Mouse (Mus musculus): ENCODE measurements around the gene Slc26a3. TPM values are rescaled to one million over a fixed set of nuclear protein-coding genes. Genes with fewer than 3 reads are reported as not detected.

Slc26a3 gene
- polyA plus RNA-seq, 1 experiment from 2014 or later, result not detected

GRCm38 (mm10) chr12:31499314-31500131 is 108.9 kb downstream of the Slc26a3 start, which contains the start of gene Cbll1:
TSS of gene Cbll1 (minus strand) at chr12:31499616.
- peaks cover 15% of the 10 kb centered on the region for H3K4me1 ChIP-seq (ENCODE audit: control insufficient read depth, insufficient read depth, low read length)
- ATAC-seq (ENCODE audit: low FRiP score, low TSS enrichment) (peak; percentile 97), DNase-seq (peak; percentile 97)
- no peaks in the 10 kb centered on the region for H3K9me3 ChIP-seq (ENCODE audit: control insufficient read depth, low read length)
- peaks cover under 1% of the 10 kb centered on the region; the same call in 1 of the 2 replicates for H3K36me3 ChIP-seq (ENCODE audit: control insufficient read depth, insufficient read depth, low read length)
- H3K27me3 ChIP-seq (ENCODE audit: control insufficient read depth, insufficient read depth, low read length), result no peaks in the 10 kb centered on the region
- peak within 1 kb of the TSS; percentile 83 for H3K9ac ChIP-seq (replicated peaks; ENCODE audit: low read length)
- H3K4me3 ChIP-seq (replicated peaks; ENCODE audit: low read depth, low read length), result peak within 1 kb of the TSS; percentile 94
- peak within 1 kb of the TSS; percentile 82 for H3K4me2 ChIP-seq (ENCODE audit: low read length)
- peak within 1 kb of the TSS; percentile 96 for H3K27ac ChIP-seq (replicated peaks; ENCODE audit: low read depth, low read length)
- under 1% methylated on average over 68 of the region's 68 CpGs for WGBS

DNA sequence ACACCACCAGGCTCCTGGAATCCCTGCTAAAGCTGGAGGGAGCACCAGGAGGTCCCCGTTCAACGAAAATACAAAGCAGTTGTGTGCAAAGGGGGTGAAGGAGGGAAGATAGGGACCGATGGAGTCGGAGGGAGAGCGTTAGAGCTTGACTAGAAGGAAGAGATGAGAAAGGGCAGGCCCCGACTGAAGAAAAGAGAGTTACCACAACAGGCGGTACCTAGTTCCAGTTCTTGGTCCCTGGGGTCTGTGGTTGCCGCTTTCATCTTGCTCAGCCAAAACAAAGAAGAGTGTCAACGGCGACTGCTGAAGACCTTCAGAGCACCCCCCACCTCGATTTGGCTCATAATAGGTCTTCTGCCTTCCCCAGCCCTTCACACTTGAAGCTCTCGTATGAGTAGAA is 109.5 kb downstream of the Slc26a3 start:
- peak overlapping the region; percentile 83 for H3K9ac ChIP-seq (replicated peaks; ENCODE audit: low read length)
- H3K9me3 ChIP-seq (ENCODE audit: control insufficient read depth, low read length), result no peaks in the 10 kb centered on the region
- peak overlapping the region; percentile 96 for H3K27ac ChIP-seq (replicated peaks; ENCODE audit: low read depth, low read length)
- H3K4me3 ChIP-seq (replicated peaks; ENCODE audit: low read depth, low read length), result peak overlapping the region; percentile 94
- H3K4me1 ChIP-seq (ENCODE audit: control insufficient read depth, insufficient read depth, low read length), result peaks cover 15% of the 10 kb centered on the region
- peak overlapping the region; percentile 82 for H3K4me2 ChIP-seq (ENCODE audit: low read length)
- H3K27me3 ChIP-seq (ENCODE audit: control insufficient read depth, insufficient read depth, low read length), result no peaks in the 10 kb centered on the region
- under 1% methylated on average over 12 of the region's 12 CpGs for WGBS
- ATAC-seq (ENCODE audit: low FRiP score, low TSS enrichment), result peak; percentile 0; the same call in 1 of the 2 replicates
- DNase-seq, result peak; percentile 71
- H3K36me3 ChIP-seq (ENCODE audit: control insufficient read depth, insufficient read depth, low read length), result no peaks in the 10 kb centered on the region

- DNase-seq, result no peak
- no peak overlapping the region for H3K27ac ChIP-seq (replicated peaks; ENCODE audit: low read depth, low read length)
- no peaks in the 10 kb centered on the region for H3K27me3 ChIP-seq (ENCODE audit: control insufficient read depth, insufficient read depth, low read length)
- no peak for ATAC-seq (ENCODE audit: low FRiP score, low TSS enrichment)
- H3K36me3 ChIP-seq (ENCODE audit: control insufficient read depth, insufficient read depth, low read length), result no peaks in the 10 kb centered on the region
- whole genome bisulfite sequencing, result 79% methylated on average over 4 of the region's 4 CpGs
- no peak overlapping the region for H3K4me3 ChIP-seq (replicated peaks; ENCODE audit: low read depth, low read length)
- H3K4me2 ChIP-seq (ENCODE audit: low read length), result no peak overlapping the region
- H3K4me1 ChIP-seq (ENCODE audit: control insufficient read depth, insufficient read depth, low read length), result peaks cover 15% of the 10 kb centered on the region
- no peak overlapping the region for H3K9ac ChIP-seq (replicated peaks; ENCODE audit: low read length)
- no peaks in the 10 kb centered on the region for H3K9me3 ChIP-seq (ENCODE audit: control insufficient read depth, low read length)
Observed at GRCm38 (mm10) chr12:31501266-31501665, 110.6 kb downstream of the Slc26a3 start.

DNA sequence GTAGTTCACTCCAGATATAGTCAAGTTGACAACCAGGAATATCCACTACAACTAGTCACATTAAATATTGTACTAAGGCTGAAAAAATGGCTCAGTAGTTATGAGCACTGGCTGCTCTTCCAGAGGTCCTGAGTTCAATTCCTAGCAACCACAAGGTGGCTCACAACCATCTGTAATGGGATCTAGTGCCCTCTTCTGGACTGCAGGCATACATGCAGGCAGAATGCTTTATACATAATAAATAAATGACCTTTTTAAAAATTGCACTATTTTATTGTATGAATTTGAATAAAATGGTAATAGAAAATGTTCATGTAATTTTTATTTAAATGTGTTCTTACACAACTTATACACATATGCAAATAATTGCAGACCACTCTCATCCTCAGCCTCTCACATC is 112.5 kb downstream of the Slc26a3 start:
- no peaks in the 10 kb centered on the region for H3K36me3 ChIP-seq (ENCODE audit: control insufficient read depth, insufficient read depth, low read length)
- H3K4me1 ChIP-seq (ENCODE audit: control insufficient read depth, insufficient read depth, low read length), result peaks cover 10% of the 10 kb centered on the region
- H3K4me3 ChIP-seq (replicated peaks; ENCODE audit: low read depth, low read length), result no peak overlapping the region
- no peak overlapping the region for H3K9ac ChIP-seq (replicated peaks; ENCODE audit: low read length)
- H3K4me2 ChIP-seq (ENCODE audit: low read length), result no peak overlapping the region
- ATAC-seq (ENCODE audit: low FRiP score, low TSS enrichment) (no peak), DNase-seq (no peak)
- H3K27me3 ChIP-seq (ENCODE audit: control insufficient read depth, insufficient read depth, low read length), result no peaks in the 10 kb centered on the region
- H3K27ac ChIP-seq (replicated peaks; ENCODE audit: low read depth, low read length), result no peak overlapping the region
- H3K9me3 ChIP-seq (ENCODE audit: control insufficient read depth, low read length), result no peaks in the 10 kb centered on the region

DNA sequence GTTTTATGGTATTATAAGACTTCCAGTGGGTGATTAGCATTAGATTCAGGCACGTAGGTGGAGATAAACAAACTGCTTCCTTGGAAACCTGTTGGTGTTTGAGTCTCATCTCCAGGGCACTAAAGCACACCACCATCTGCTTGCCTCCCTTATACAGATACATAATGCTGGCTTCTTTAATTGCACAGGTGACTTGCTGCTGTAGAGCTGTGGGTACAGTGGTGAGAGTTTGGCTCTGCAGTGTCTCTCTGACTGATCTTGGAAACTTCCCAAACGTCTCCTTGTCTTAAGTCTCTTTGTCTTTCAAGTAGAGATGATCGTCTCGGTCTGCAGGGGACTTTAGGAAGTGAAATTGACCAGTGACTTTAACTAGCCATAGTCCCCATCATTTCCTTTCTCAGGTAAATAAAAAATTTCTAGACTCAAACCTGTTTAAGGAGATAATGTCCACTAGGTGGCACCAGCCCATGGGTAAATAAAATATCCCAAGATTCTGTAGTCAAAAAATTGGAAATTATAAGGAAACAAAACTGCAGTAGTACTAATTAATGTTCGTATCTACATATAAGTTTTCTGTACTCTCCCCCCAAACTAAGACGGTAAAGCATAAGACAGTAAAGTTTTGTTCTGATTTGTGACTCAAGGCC is 117.2 kb downstream of the Slc26a3 start:
- ATAC-seq (ENCODE audit: low FRiP score, low TSS enrichment) (no peak), DNase-seq (peak; percentile 87)
- no peaks in the 10 kb centered on the region for H3K36me3 ChIP-seq (ENCODE audit: control insufficient read depth, insufficient read depth, low read length)
- no peak overlapping the region for H3K4me2 ChIP-seq (ENCODE audit: low read length)
- H3K4me1 ChIP-seq (ENCODE audit: control insufficient read depth, insufficient read depth, low read length), result no peaks in the 10 kb centered on the region
- H3K27ac ChIP-seq (replicated peaks; ENCODE audit: low read depth, low read length), result no peak overlapping the region
- H3K27me3 ChIP-seq (ENCODE audit: control insufficient read depth, insufficient read depth, low read length), result no peaks in the 10 kb centered on the region
- H3K9ac ChIP-seq (replicated peaks; ENCODE audit: low read length), result no peak overlapping the region
- 45% methylated on average over 6 of the region's 6 CpGs for WGBS
- H3K4me3 ChIP-seq (replicated peaks; ENCODE audit: low read depth, low read length), result no peak overlapping the region
- H3K9me3 ChIP-seq (ENCODE audit: control insufficient read depth, low read length), result no peaks in the 10 kb centered on the region

GRCm38 (mm10) chr12:31508496-31508895 is 117.8 kb downstream of the Slc26a3 start:
- no peaks in the 10 kb centered on the region for H3K36me3 ChIP-seq (ENCODE audit: control insufficient read depth, insufficient read depth, low read length)
- H3K4me2 ChIP-seq (ENCODE audit: low read length), result no peak overlapping the region
- no peaks in the 10 kb centered on the region for H3K9me3 ChIP-seq (ENCODE audit: control insufficient read depth, low read length)
- DNase-seq, result no peak
- no peaks in the 10 kb centered on the region for H3K4me1 ChIP-seq (ENCODE audit: control insufficient read depth, insufficient read depth, low read length)
- H3K4me3 ChIP-seq (replicated peaks; ENCODE audit: low read depth, low read length), result no peak overlapping the region
- no peaks in the 10 kb centered on the region for H3K27me3 ChIP-seq (ENCODE audit: control insufficient read depth, insufficient read depth, low read length)
- ATAC-seq (ENCODE audit: low FRiP score, low TSS enrichment), result no peak
- WGBS, result 85% methylated on average over 6 of the region's 6 CpGs
- no peak overlapping the region for H3K27ac ChIP-seq (replicated peaks; ENCODE audit: low read depth, low read length)
- H3K9ac ChIP-seq (replicated peaks; ENCODE audit: low read length), result no peak overlapping the region

GRCm38 (mm10) chr12:31511218-31511617 is 120.5 kb downstream of the Slc26a3 start:
- Histone ChIP-seq H3K4me1 (ENCODE audit: control insufficient read depth, insufficient read depth, low read length) (no peaks in the 10 kb centered on the region), H3K27ac (replicated peaks; ENCODE audit: low read depth, low read length) (no peak overlapping the region), H3K9ac (replicated peaks; ENCODE audit: low read length) (no peak overlapping the region), H3K4me2 (ENCODE audit: low read length) (no peak overlapping the region), H3K36me3 (ENCODE audit: control insufficient read depth, insufficient read depth, low read length) (no peaks in the 10 kb centered on the region), H3K27me3 (ENCODE audit: control insufficient read depth, insufficient read depth, low read length) (no peaks in the 10 kb centered on the region), H3K9me3 (ENCODE audit: control insufficient read depth, low read length) (no peaks in the 10 kb centered on the region), H3K4me3 (replicated peaks; ENCODE audit: low read depth, low read length) (no peak overlapping the region)
- 64% methylated on average over 5 of the region's 5 CpGs for WGBS
- ATAC-seq (ENCODE audit: low FRiP score, low TSS enrichment) (no peak), DNase-seq (no peak)

- H3K4me1 ChIP-seq (ENCODE audit: control insufficient read depth, insufficient read depth, low read length), result no peaks in the 10 kb centered on the region
- WGBS, result 90% methylated on average over 14 of the region's 14 CpGs
- no peaks in the 10 kb centered on the region for H3K27me3 ChIP-seq (ENCODE audit: control insufficient read depth, insufficient read depth, low read length)
- DNase-seq, result no peak
- ATAC-seq (ENCODE audit: low FRiP score, low TSS enrichment), result no peak
- H3K4me3 ChIP-seq (replicated peaks; ENCODE audit: low read depth, low read length), result no peak overlapping the region
- H3K36me3 ChIP-seq (ENCODE audit: control insufficient read depth, insufficient read depth, low read length), result no peaks in the 10 kb centered on the region
- no peaks in the 10 kb centered on the region for H3K9me3 ChIP-seq (ENCODE audit: control insufficient read depth, low read length)
- H3K4me2 ChIP-seq (ENCODE audit: low read length), result no peak overlapping the region
- H3K9ac ChIP-seq (replicated peaks; ENCODE audit: low read length), result no peak overlapping the region
- H3K27ac ChIP-seq (replicated peaks; ENCODE audit: low read depth, low read length), result no peak overlapping the region
Observed at GRCm38 (mm10) chr12:31512634-31513411, 122.2 kb downstream of the Slc26a3 start.

All from midbrain, embryonic 14.5 days (tissue).